Mouse (Mus musculus): Measurements from ENCODE around the gene Irgm1.
"Not testable (repeated sequence)": the region's sequence is repeated elsewhere in the genome, so short reads cannot be mapped to it uniquely, and the experiment has no call there.

The Irgm1 gene

GRCm38 (mm10) chr11:48853474-48854180 is 17.9 kb downstream of the Irgm1 start:
- peak; percentile 92 to 95 for DNase-seq

DNA sequence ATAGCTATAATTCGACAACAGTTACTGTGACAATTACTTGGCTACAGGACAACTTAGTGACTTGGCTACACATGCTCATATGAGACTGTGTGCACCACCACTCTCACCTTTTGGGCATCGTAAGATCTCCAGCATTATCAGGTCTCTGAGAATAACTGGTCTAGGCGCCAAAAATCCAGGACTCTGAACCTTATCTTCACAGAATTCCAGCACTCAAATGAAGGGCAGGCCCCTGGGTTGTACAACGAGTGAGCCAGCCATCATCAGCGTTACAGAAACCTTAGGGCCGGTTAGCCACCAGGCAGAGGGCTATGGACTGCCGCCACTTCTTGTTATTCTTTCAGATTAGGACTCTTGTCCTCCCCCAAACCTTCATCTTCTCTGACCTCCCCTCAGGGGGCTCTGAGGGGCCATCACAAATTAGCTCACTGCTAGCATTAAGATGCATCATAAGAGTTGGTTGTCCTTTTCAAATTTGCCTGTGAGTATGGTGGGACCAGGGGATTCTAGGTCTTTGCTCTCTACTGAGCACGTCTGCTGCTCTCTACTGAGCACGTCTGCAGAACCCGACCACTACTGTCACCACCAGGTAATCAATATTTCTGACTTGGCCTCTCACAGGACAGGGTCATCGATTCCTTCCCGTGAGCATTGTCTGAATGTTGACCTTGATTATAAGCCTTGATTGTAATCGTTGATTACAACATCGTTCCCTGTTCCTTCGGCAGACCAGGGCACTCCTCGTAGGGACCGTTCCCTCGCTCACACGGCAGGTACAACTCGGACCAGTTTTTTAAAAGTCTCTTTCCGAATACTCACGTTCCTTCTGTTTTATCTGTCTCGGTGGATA is 18.6 kb downstream of the Irgm1 start:
- peak in 1 of 2 experiments; percentile 45 for DNase-seq

GRCm38 (mm10) chr11:48852190-48852589 is 19.3 kb downstream of the Irgm1 start:
- DNase-seq, result no peak

DNA sequence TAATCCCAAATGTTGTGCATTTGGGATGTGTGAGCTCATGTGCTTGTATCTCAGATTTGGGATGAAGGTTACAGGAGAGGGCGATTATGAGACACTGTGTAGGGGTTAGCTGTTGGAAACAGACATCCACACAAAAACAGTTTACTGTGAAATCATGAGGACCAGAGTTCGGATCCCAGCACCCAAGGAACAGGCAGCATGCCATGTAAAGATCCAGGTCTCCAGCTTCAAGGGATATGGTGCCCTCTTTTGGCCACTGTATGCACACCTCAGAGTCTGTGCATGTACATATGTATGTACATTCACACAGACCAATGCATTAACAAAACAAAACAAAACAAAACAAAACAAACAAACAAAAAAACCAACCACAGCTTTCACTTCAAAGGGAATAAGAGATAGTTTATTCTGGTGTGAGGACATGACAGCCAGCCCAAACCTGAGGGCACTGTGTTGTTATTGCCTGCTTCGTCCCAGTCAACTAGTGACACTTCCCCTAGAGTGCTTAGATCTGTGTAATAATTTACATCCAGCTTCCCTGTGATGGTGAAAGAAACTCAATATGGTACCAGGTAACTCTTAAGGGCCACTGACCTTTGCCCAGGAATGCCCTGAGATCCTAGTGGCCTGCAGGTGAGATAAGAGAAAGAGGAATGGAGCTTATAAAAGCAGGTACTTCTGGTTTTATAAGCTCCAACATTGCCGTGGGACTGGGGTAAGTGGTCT is 20.1 kb downstream of the Irgm1 start:
- no peak for DNase-seq

GRCm38 (mm10) chr11:48850240-48850639 is 21.2 kb downstream of the Irgm1 start:
- DNase-seq, result no peak

DNA sequence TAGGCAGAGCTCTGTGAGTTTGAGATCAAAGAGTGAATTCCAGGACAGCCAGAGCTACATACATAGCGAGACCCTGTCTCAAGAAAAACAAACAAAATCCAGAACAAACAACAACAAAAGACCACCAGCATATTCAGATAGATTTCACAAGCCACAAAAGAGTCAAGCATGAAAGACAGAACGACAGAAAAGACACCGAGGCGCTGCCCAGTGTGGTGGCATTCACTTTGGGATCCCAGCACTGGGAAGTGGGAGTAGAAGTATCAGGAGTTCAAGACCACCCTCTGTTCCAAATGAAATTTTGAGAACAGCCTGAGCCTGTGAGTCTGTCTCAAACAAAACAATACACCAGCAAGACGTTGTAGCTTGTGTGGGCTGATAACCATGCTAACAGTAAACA is 24.6 kb downstream of the Irgm1 start:
- DNase-seq, result no peak

- DNase-seq, result not testable (repeated sequence)
These were observed 25.1 kb downstream of the Irgm1 start for GRCm38 (mm10) chr11:48846362-48846761.

- no peak for DNase-seq
These were observed 26.2 kb downstream of the Irgm1 start for GRCm38 (mm10) chr11:48845244-48845815.

- peak in 1 of 2 experiments; percentile 43 for DNase-seq
These were observed 27.2 kb downstream of the Irgm1 start for GRCm38 (mm10) chr11:48844309-48844708.

DNA sequence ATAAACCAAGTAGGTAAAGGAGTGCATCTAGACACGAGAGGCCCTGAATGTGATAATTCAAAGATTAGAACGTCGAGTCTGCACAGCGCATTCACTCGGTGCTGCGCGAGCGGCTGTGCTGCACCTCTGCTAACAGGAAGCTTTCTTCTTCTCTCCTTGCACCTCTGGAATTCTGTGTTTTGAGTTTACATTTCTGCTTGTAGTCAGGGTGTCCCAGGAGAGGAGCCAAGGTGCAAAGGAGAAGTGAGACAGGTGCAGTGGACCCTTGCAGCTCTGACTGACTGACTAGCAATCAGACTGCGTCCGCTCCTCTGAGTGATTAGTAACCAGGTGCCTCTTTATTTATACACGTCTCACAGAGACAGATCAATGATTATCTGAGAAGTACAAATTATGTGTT is 28.3 kb downstream of the Irgm1 start:
- DNase-seq, result no peak

DNA sequence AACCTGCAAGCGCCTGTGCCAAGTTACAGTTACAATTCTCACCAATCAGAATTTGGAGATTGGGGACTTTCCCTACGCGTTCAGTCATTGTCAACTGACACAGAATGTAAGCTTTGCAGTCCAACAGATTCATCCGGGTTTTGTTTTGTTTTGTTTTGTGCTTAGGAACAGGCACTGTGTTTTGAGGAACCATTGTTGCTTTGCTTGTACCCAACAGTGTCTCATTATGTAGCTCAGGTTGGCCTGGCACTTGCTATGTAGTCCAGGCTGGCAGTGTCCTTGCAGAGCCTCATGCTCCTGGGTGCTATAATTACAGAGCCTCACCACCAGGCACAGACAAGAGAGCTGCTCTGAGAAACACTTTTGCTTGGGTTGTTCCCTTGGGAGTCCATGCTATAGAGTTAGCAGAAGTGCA is 29.1 kb downstream of the Irgm1 start:
- DNase-seq, result no peak

DNA sequence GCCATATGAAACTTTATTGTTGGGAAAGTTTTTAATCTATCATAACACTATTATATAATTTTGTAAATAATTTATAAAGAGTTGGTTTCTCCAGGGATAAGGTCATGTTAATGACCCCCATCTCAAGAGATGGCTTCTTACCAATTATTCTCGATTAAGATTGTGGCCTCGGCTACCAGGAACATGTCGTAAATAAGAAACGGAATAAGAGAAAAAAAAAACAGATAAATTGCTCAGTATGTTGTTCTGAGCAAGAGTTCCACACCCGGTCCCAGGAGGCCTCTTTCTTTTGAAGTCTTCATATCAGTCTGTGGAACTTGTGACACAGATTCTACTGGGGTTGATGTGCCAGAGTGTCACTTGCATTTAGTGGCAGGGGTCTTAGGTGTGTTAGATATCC is 30.3 kb downstream of the Irgm1 start:
- no peak for DNase-seq

- DNase-seq, result no peak
These were observed 30.7 kb downstream of the Irgm1 start for GRCm38 (mm10) chr11:48840805-48841204.

GRCm38 (mm10) chr11:48838879-48839680 is 32.4 kb downstream of the Irgm1 start:
- DNase-seq, result no peak

DNA sequence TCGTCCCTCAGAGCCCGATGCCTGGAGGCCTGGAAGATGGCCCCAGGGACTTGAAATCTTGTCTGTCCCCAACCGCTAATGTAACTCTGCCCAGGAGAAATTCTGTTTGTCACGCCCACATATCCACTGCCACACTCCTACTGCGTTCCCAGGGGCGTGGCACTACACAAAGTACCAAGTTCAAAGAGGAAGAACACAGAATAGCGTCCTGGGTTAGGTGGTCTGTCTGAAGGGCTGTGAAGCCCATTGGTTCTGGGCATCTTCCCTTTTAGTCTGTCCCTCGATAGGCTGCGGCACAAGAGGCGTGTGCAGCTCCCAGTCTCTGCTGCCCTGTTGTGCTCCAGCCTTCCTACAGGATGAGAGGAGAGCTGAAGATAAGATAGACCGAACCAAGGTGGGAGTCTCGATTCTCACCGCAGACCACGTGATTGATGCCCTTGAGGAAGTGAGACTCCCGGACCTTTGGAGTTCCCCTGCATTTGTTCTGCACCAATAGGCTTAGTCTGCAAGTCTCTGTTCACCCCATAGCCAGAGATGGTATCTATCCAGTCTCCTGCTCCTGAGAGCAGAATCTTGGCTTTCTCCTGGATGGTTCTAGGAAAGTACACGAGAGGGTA is 33.2 kb downstream of the Irgm1 start:
- peak in 1 of 2 experiments; percentile 24 for DNase-seq

DNA sequence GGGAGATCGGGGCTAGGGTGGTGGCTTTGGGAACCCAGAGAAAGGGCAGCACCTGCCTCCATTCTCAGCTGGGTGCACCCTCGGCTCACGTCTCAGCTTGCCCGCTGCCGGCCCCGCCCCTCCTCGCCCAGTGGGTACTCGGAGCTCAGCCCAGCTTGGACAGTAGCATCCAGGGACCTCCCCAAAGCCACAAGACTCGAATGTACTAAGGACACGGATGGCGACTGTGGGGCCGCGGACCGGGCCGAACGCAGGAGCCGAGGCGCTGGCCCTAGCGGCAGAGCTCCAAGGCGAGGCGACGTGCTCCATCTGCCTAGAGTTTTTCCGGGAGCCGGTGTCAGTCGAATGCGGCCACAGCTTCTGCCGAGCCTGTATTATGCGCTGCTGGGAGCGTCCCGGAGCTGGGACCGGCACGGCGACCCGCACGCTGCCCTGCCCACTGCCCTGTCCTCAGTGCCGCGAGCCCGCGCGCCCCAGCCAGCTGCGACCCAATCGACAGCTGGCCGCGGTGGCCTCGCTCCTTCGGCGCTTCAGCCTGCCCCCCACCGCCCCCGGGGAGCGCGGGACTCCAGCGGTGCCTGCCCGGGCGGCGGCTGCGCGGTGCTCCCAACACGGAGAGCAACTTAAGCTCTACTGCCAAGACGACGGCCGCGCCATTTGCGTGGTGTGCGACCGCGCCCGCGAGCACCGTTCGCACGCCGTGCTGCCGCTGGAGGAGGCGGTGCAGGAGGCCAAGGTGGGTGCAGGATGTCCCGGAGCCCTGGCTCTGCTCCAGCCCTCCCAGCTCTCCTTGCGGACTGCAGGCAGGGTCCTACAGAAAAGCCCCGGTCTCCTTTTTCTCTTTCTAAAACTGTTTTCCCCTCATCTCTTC is 33.9 kb downstream of the Irgm1 start:
- DNase-seq, result peak; percentile 77 to 82

GRCm38 (mm10) chr11:48836990-48837309 is 34.5 kb downstream of the Irgm1 start:
- no peak for DNase-seq

GRCm38 (mm10) chr11:48835923-48836322 is 35.6 kb downstream of the Irgm1 start:
- DNase-seq, result no peak

DNA sequence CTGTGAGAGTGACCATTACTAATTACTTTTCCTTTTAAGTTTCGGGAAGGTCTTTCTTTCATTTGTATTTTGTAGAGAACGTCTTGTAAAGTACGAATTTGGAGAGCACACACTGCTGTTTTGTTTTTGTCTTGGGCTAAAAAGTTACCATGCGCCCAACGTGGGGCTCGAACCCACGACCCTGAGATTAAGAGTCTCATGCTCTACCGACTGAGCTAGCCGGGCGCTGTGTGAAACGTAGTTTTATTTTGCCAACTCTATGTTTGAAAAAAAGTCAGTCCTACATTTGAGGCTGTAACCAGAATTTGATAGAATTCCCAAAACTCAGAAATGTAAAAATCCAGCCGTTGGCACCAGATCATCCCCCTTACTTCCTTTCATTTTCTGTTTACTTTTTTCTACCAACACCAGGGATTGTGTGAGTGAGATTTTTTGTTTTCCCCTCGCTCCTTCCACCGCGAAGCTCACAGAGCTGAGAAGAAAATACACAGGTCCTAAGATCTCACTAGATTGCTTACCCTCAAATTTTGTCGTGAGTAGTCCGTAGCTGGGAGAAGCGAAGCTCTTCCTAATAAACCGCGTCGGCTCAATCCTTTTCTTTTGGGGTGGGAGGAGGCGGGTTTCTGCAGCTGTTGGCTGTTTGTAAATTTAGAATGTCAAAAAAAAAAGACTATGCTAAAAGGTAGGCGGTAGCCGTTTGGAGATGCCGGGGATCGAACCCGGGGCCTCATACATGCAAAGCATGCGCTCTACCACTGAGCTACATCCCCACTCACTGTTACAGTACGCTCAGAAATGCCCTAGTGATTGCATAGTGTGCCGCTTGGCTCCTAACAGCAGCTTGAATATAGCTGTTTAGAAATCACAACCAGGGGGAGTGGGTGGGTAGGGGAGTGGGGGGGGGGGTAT is 37.5 kb downstream of the Irgm1 start:
- DNase-seq, result peak; percentile 95
